Mouse (Mus musculus) adipocyte (in vitro differentiated cells): ENCODE measurements around the gene Gm9195.

ENCODE experiments used
- DNase-seq: peaks from one replicate; pipeline ENCODE4 v3.0.0-alpha.2; 2016; ENCODE audit warnings: low spot score

Gene Gm9195

DNA sequence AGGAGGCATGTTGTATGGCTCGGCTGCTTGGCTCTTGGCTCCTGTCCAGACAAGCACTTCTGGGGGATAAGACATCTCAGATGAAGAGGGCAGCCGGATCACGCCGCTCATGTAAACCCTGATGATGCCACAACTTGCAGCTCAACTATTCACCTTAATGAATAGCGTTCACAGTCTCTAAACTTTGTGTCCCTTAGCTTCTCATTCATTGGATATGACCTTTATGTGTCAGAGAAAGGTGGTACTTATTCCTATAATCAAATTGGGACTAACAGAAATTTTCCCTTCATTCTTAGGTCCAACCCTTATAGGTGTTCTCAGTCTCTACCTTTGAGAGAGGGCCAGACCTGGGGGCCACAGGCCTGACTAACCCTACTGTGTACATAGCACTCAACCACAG lies at the start of gene Gm9195:
Gene Gm9195 (minus strand): TSS at position 101 of the 400 bp plus-strand sequence.
- no peak for DNase-seq

DNA sequence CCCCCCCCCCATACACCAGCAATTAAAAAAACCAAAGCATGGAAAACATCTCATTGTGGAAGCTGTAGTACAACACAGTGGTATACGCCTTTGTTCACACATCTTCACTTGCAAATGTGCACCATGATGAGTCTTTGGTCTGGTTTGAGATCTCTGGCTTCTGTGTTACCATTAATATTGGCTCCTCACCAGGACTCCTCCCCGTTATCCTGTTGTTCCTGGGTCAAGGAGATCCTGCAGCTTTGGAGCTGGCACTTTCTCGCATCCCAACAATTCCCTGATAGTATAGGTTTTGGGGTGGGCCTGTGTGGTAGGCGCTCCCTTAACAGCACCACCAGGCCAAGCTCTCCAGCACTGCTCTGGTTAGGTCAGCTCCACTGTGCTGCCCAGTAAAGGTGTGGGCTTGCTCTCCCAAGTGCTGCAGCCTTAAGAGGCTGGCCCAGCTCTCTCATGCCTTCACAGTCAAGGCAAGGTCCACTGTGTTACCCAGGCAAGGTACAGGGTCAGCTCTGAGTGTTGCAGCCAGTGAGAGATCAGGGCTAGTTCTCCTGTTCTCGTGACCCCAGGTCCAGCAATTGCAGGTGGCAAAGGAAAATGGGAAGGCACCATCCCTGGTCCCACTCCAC lies 44.9 kb upstream of the Gm9195 start:
- no peak for DNase-seq

DNA sequence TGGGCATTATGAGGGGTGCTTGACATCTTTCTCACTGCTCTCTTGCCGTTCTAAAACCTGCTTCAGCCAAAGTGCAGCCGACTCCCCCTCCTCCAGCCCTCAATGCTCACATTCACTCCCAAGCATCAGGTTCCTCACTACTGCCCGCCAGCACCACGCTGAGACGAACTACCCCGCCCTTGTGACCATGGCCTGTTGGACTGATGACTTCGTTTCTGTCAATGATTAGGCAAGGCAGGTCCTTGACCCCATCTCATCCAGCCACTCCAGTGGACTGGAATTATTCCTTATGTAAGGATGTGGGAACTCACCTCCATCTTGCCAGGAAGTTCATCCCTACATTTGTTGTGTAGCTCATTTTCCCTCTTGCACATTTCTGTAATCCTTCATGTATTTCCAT lies 42.2 kb upstream of the Gm9195 start:
- DNase-seq = no peak

DNA sequence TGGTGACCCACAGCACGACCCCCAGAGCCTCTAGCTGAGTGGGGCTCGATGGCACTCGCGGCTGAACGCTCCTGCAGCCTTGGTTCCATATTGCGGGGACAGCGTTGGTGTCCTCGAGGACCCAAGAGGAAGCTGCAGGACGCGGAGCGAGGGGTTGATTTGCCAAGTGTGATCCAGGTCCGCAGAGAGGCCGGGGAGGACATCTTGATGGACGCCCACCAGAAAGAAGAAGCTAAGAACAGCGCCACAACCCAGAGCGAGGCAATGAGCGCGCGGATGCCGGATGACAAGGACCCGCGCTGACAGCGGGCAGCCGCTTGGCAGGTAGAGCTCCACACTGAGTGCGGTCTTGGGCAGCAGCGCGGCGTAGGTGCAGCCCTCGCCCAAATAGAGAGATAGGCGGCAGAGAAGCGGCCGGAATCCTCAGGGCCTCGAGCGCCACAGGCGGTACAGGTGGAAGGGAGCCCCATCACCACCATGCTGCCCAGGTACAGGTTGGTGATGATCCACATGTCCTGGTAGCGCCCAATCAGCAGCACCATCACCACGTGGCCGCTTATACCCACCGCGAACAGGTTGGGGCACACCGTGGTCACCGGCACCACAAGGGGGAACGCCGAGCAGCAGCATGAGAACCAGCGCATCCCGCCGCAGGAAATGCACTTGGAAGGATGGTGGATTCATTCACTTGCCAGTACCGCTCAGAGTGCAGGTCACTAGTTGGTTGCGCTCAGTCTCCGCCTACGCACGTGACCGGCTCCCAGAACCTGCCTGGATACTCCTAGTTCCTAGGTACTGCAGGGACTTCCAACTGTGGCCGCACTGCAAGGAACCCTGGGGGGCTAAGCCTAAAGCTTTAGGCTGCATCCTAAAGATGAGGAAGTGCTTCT lies 40.6 kb upstream of the Gm9195 start:
- DNase-seq = no peak

DNA sequence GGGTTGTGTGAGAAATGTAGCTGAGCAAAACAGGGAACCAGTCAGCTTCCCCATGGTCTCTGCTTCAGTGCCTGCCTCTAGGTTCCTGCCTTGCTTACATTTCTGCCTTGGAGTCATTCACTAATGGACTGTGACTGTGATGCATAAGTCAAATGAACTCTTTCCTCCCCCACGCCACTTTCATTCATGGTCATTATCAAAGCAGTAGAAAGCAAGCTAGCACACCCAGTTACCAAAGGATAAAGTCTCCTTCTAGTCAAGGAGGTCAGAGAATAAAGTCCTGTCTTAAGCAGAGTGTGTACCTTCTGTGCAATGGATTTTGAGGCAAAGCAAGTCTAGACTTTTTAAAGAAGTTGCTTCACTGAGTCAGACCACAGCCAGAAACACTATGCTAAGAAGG lies 35.5 kb upstream of the Gm9195 start:
- no peak for DNase-seq

DNA sequence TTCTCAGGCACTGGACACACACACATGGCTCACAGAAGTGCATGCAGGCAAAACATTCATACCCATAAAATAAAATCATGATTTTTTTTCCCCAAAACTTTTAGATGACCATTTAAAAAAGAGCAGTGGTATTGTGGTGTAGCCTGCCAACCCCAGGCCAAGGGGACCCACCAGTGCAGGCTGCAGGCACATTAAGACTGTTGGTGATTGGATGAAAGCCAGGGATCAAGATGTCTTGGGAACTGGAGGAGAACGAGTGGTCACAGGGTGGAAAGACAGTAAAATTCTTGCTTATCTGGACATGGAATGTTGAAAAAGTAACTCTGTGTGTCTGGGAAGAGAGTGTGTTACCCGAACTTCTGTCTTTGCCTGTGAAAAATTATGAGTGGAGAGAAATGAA lies 27.9 kb upstream of the Gm9195 start:
- DNase-seq = no peak

DNA sequence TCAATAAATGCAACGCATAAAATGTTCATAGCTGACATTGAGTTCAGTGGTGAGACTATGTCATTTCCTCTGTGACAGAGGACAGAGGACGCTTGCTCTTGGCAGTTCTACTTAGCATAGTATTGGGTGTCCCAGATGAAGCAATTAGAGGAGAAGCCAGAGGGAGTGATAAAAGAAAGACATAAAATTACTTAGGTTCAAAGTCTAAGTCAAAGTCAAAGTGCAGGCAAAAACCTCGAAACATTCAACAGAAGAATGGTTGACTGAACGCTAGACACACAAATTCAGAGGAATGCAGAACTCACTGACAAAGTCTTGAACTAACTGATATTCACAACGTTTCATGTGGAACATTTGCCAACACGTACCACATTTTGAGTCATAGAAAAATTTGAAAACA lies 27.1 kb upstream of the Gm9195 start:
- no peak for DNase-seq

DNA sequence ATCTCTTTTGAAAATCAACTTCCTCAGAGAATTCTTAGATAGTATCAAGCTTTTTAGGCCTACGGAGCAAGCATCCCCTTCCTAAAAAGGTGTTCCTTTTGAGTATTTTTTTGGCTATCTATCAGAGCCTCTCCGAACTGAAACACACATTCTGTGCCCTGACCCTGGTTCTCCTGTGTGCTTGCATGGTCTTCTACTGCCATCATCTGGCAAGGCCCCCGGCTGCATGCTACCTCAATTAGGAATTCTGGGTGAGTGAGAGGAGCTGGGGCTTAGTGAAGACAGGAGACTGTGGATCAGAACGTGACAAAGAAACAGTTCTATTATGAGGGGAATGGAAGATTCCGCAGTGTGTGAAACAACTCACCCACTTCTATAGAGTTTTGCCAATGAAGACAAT lies 24.7 kb upstream of the Gm9195 start:
- peak; percentile 2 for DNase-seq

DNA sequence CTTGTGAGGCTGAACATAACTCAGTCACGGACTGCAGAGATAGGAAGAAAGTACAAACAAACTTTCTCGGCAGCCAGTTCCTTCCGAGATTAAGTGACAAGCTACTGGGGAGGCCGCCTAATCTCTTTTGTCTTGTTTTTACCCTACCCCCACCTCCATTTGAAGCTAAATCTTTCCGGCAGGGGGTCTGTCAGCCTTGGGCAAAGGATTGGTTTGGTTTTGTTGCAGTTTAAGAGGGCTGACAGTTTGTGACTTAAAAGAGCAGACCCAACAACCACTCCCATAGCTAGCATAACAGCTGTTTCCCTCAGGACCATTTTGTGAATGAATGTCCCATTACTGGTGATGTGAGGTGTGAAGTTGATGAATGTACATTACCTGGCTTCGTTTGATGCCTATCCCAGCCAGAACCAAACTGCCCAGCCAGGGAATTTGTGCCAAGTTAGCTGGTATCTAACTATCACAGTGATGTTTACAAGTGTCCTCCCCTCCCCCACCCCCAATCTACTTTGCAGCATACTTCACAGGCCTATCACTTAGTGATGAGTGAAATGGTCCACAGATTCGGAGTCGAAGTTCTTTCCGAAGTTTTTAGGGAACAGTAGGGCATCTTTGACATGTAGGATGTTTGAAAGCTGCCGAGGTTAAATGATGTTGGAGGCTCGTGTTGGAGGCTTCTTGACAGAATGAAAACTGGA lies 15.2 kb upstream of the Gm9195 start:
- no peak for DNase-seq

DNA sequence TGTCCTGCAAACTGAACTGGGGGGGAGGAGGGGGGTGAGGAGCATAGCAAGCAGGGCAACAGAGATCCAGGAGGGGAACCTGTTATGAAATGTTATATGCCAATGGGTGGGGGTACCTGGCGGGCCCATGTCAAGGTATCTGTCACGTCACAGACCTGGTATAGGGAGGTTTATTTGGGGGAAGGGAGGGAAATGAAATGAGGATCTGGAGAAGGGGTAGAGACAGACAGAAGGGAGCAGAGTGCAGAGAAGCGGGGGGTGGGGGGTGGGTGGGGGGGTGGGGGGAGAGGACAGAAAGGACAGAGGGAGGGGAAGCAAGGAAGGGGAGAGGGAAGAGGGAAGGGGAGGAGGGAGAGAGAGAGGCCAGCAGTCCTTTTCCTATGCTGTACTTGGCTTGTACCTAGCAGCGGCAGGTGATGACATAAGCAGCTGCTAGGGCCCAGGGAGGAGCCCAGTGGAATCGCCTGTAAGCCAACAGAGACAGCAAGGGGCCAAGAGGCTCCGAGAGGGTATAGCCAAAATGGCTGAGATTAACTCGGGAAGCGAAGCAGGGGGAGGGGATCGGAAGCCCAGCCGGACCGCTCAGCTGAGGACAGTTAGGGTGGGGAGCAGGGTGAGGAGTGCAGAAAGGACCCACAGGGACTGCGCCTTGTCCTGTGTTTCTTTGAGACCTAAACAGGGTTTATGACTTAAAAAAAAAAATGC lies 14.5 kb upstream of the Gm9195 start:
- DNase-seq = no peak

DNA sequence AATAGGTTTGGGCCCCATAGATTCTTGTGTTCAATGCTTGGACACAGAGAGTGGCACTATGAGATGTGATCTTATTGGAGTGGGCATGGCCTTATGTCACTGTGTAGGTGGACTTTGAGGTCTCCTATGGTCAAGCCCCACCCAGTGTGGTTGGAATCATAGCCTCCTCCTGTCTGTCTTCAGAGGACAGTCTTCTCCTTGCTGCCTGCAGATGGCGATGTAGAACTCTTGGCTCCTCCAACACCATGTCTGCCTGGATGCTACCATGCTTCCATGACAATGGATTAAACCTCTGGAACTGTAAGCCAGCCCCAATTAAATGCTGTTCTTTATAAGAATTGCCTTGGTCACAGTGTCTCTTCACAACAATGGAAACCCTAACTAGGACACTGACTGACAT lies 13.3 kb upstream of the Gm9195 start:
- no peak for DNase-seq

DNA sequence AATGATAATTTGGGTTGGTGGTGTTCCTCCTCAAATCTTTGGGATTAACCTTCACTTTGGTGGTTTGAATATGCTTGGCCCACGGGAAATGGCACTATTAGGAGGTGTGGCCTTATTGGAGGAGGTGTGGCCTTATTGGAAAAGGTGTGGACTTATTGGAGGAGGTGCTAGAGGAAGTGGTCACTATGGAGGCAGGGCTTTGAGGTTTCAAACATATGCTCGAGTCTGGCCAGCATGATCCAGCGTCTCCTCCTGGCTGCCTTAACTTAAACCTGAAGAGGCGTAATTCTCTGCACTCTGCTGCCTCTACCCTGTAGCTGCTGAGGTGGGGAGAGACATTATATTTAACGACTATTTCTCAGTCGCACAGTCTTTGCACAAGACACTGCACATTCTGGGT lies 11.6 kb upstream of the Gm9195 start:
- no peak for DNase-seq

DNA sequence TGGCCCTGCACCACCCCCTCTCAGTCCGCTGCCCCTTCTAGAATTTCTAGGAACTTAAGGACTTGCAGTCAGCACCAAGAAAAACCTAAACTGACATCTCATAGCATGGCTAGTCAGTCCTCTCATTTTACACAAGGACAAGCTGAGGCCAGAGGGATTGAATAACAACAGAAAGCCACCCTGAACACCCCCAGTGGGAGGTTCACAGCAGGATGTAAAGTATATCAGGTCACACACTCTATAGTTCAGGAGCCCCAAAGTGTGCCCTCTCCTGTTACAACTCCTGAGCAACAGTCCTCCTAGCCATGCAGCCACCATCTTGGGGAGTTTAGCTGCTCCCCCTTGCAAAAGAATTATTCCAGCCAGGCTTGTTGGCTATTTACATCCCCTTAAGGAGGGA lies 2.1 kb upstream of the Gm9195 start:
- no peak for DNase-seq

DNA sequence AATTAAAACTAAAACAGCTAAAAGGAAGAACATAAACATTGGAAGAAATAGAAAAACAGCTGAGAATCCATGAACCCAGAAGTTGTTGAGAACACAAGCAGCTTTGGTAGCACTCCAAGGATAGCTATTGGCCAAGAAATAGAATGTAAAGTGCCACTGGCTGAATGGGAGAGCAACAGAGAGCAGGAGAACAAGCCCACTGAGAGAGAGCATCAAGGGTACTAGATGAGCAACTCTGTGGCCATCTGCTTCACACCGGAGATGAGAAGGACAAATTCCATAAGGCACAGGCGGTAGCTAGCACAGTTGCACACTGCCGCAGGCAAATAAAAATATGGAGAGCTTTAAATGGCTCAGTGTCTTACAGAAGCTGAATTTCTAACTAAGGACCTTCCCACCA lies 1.3 kb downstream of the Gm9195 start:
- no peak for DNase-seq

DNA sequence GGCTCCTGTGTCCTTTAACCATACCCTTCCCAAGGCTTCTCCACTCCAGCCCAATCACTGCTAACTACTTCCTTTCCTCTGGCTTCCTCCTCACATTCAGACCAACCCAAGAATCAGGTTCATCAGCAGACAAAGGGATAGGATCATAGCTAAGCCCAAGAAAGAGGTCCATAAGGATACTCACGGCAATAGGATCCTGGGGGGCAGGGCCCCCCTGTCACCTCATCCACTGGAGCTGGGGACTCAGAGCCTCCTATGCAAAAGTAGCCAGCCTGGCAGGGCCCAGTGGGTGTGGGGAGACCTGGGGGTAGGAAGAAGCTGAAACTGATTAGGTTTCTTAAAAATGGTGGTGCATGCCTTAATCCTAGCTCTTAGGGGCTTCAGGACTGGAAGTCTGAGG lies 17.1 kb downstream of the Gm9195 start:
- DNase-seq = no peak

DNA sequence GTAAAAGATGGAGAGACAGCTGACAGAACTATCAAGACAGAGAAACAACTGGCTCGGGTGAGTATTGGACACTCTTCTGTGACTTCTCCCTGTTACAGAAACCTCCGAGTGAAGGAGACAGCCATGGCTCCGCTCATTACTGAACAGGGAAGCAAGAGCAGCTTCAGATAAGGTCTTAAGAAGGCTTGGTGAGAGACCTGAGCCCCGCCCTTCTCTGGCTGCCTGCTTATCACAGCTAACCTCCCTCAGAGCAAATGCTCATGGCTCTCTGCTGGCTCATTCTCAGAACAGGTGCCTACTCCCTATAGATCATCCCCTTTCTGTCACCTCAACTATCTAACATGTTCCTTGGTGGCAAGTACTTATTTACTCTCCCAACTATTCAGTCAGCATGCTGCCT lies 23.2 kb downstream of the Gm9195 start:
- no peak for DNase-seq

DNA sequence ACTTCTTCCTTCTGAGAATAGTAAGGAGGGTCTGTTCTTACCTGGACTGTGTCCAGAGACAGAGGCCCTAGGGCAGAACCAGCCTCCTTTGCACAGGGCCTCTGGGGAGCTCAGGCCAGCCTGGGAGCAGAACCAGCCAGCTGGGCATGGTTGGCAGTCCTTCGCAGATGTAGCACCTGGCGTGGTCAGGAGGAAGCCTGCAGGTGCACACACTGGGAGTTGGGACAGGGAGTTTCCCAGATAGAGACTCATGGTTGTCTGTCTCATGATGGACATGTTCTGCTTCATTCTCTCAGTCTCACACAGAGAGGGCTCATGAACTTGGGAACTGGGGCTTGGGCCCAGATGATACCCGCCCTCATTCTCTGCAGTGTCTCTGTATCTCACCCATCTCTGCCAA lies 25.3 kb downstream of the Gm9195 start:
- DNase-seq = no peak

DNA sequence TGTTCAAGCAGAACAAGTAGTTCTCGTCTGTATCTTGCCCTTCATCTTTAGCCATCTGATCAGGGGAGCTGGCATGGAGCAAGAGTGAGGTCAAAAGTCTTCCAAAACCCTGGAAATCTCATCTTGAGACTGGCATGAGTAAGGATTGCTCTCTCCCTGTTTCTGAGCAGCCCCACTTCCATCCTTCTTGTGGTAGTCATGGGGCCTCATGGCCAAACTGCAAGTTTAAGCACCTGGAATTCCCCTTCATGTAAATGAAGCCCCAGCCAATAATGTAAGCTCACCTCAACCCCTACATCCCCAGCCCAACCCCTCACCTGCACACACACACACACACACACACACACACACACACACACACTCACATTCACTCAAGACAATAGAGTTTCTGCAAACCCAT lies 30.0 kb downstream of the Gm9195 start:
- DNase-seq = no peak

DNA sequence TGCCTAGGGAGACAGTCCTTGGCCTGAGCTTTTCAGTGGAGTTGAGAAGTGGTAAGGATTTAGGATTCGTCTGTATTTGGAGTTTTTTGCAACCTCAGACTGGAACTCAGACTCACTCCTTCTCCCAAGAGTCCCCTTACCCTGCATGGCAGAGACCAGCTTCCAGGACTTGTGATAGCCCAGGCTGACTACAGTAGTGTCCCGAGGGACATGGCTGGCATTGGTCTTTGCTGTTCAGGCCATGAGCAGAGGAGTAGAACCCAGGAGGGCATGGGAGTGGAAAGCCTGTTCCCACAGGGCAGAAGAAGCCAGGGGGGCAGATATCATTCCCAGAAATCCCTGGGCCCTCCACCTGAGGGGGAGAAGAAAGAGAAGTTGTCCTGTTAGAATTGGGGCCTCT lies 31.3 kb downstream of the Gm9195 start:
- no peak for DNase-seq

DNA sequence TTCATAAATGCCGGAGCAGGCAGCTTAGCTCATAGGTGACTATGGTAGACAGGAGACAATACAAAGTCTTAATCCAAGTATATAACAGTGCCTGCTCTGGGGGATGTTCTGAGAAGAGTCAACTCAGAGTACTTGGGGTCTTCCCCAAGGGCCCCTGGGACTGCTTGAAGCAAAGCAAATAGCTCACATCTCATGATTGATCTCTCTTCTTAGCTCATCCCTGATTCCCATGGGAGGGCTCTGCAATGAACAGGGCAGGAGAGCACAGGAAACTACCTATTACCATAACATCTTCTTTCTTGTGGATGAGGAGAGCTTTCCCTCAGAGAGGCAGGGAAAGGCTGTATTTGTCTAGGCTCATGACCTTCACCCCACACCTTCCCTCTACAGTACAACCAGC lies 32.7 kb downstream of the Gm9195 start:
- DNase-seq = no peak

DNA sequence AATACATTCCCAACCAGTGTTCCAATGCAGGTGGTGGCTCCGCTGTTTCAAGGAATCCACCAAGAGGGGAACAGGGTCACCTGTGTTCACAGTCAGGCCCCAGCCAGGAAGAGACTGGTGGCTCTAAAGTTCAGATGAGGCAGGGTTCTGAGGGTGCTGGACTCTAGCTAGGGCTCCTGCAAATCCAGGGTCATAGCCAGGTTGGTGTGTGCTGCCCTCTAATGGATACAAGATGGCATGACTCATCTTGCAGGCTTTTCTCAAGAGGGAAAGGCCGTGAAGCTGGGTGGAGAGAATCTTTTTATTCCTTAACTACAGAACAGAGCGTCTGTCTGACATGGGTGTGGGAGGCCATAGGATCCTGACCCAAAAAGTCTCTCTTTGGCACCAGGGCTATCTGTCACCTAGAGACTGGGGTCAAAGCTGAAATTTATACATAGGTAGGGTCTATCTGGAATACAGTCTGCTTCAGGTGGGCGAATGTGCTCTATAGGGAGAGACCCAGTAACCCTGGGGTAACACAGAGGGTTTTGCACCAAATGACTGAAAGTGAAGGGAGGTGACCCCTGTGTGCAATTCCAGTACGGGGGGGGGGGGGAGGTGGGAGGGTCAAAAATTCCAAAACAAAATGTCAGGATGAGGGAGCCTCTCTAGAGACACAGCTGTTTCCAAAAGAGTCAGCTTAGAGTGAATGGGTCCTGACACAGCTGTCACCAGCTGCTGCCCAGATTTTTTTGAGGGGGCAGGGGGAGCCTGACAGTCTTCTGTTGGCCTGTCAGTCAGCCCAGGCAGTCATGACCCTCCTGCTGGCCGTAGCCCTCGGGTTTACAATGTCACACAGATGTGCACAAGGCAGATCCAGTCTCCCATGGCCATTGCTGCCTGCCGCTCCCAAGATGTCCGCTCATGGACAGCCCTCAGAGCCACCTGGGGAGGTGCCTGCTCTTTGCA lies 44.2 kb downstream of the Gm9195 start:
- peak; percentile 5 for DNase-seq
